Mouse (Mus musculus): ENCODE measurements around the gene Smg1. TPM values are rescaled to one million over a fixed set of nuclear protein-coding genes. Genes with fewer than 3 reads are reported as not detected.
A peak's percentile ranks its signal among the peaks of the same experiment; 100 is the strongest.

Smg1 gene
- polyA plus RNA-seq, 1 experiment from 2014 or later = 6.7 TPM

DNA sequence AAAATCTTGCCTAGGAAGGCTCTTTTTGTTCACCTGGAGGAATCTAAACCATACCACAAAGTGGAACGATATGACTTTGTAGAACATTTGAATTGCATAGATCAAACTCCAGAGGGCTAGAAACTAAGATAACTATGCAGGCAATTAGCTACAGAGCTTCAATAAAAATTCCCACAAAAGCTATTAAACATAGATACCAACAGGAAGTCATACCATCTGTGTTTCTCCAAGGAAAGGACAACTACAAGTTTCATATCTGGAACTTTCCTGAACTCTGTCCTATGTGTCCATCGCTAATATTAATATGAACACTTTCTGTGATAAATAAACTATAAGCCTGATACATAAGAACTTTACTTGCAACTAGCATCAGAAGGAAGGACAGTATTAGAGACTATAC lies 23.7 kb downstream of the Smg1 start:
- Histone ChIP-seq H3K27me3 (replicated peaks; ENCODE audit: control insufficient read depth, insufficient read depth, low read length) (no peaks in the 10 kb centered on the region), H3K36me3 (ENCODE audit: control insufficient read depth, insufficient read depth) (no peaks in the 10 kb centered on the region), H3K9ac (ENCODE audit: low read depth, low read length) (no peak overlapping the region), H3K27ac (ENCODE audit: low read depth, low read length) (no peak overlapping the region), H3K4me1 (replicated peaks; ENCODE audit: control insufficient read depth, insufficient read depth, low read length) (no peaks in the 10 kb centered on the region), H3K4me2 (replicated peaks; ENCODE audit: low read depth) (no peak overlapping the region; the same call in 1 of the 2 replicates), H3K4me3 (ENCODE audit: low read depth, low read length) (no peak overlapping the region), H3K9me3 (ENCODE audit: control insufficient read depth) (no peaks in the 10 kb centered on the region)
- peak; percentile 53; the same call in 1 of the 2 replicates for ATAC-seq
- WGBS = 46% methylated on average over 2 of the region's 2 CpGs
- peak; percentile 6; the same call in 1 of the 2 replicates for TF ChIP-seq CTCF (IDR thresholded peaks at IDR 0.05; ENCODE audit: low read depth)

DNA sequence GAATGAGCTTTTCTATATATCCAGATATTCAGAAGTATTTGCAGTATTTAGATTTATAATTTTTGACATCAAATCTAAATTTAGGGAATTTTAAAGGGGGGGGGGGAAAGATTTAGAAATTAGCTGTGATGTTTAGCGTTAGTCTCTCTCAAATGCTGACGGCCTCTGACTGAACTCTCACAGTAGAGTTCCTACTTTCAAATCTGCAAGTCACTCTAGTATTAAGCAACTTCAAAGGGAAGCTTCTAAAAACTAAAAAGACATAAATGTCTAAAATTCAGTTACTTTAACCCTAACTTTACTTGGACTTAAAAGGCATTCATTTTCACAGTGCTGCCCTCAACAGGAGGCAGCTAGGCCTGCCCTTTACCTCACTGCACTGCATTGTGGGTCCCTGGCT lies 37.1 kb downstream of the Smg1 start:
- peaks cover 47% of the 10 kb centered on the region for H3K36me3 ChIP-seq (ENCODE audit: control insufficient read depth, insufficient read depth)
- no peaks in the 10 kb centered on the region for H3K27me3 ChIP-seq (replicated peaks; ENCODE audit: control insufficient read depth, insufficient read depth, low read length)
- no peaks in the 10 kb centered on the region for H3K9me3 ChIP-seq (ENCODE audit: control insufficient read depth)
- H3K9ac ChIP-seq (ENCODE audit: low read depth, low read length) = no peak overlapping the region
- no peak overlapping the region for H3K4me3 ChIP-seq (ENCODE audit: low read depth, low read length)
- H3K27ac ChIP-seq (ENCODE audit: low read depth, low read length) = no peak overlapping the region; the same call in 1 of the 2 replicates
- TF ChIP-seq CTCF (IDR thresholded peaks at IDR 0.05; ENCODE audit: low read depth) = no peak
- H3K4me2 ChIP-seq (replicated peaks; ENCODE audit: low read depth) = no peak overlapping the region
- H3K4me1 ChIP-seq (replicated peaks; ENCODE audit: control insufficient read depth, insufficient read depth, low read length) = no peaks in the 10 kb centered on the region
- 94% methylated on average over 2 of the region's 2 CpGs for WGBS
- no peak for ATAC-seq

DNA sequence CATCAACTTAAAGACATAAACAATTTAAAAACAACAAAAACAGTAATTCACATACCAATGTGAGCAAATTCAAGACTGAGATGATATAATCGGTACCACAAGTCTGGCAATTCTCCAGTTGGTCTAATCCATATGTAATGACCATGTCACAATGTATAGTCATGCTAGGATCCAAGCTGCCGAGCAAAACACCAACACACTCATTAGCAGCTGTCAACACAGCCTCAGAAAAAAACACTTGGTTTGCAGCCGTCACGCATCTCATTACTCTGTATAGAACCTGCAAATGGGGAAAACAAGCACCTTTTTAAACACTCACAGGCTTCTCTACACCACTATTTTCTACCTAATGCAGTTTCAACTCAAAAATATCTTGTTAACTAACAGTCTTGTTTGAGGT lies 47.7 kb downstream of the Smg1 start:
- Histone ChIP-seq H3K27ac (ENCODE audit: low read depth, low read length) (no peak overlapping the region), H3K27me3 (replicated peaks; ENCODE audit: control insufficient read depth, insufficient read depth, low read length) (no peaks in the 10 kb centered on the region), H3K4me3 (ENCODE audit: low read depth, low read length) (no peak overlapping the region), H3K36me3 (ENCODE audit: control insufficient read depth, insufficient read depth) (peaks cover 57% of the 10 kb centered on the region), H3K4me2 (replicated peaks; ENCODE audit: low read depth) (no peak overlapping the region), H3K9ac (ENCODE audit: low read depth, low read length) (no peak overlapping the region), H3K9me3 (ENCODE audit: control insufficient read depth) (no peaks in the 10 kb centered on the region), H3K4me1 (replicated peaks; ENCODE audit: control insufficient read depth, insufficient read depth, low read length) (no peaks in the 10 kb centered on the region)
- TF ChIP-seq CTCF (IDR thresholded peaks at IDR 0.05; ENCODE audit: low read depth) = no peak
- WGBS = 91% methylated on average over 4 of the region's 4 CpGs
- ATAC-seq = no peak

DNA sequence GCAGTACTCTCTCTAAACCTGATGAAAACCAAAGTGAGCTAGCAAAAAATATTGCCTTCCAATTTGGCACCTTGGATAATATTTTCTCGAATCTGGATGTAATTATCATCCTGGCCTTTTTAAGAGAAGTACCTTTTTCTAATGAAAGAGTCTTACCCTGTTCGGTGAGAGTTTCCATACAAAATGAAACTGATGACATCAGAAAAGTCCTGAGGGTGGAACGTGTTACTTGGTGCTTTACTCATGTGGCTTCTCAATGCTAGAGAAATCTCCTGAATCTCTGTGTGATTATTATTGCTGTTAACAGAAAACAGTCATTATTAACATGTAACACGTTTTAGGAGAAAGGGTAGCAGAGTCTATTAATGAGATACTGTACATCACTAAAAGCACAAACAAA lies 57.6 kb downstream of the Smg1 start:
- Histone ChIP-seq H3K27me3 (replicated peaks; ENCODE audit: control insufficient read depth, insufficient read depth, low read length) (no peaks in the 10 kb centered on the region), H3K9me3 (ENCODE audit: control insufficient read depth) (no peaks in the 10 kb centered on the region), H3K4me1 (replicated peaks; ENCODE audit: control insufficient read depth, insufficient read depth, low read length) (no peaks in the 10 kb centered on the region), H3K27ac (ENCODE audit: low read depth, low read length) (no peak overlapping the region), H3K36me3 (ENCODE audit: control insufficient read depth, insufficient read depth) (peaks cover 56% of the 10 kb centered on the region), H3K9ac (ENCODE audit: low read depth, low read length) (no peak overlapping the region), H3K4me3 (ENCODE audit: low read depth, low read length) (no peak overlapping the region), H3K4me2 (replicated peaks; ENCODE audit: low read depth) (no peak overlapping the region)
- ATAC-seq = no peak
- no peak for TF ChIP-seq CTCF (IDR thresholded peaks at IDR 0.05; ENCODE audit: low read depth)
- 93% methylated on average over 4 of the region's 4 CpGs for WGBS

DNA sequence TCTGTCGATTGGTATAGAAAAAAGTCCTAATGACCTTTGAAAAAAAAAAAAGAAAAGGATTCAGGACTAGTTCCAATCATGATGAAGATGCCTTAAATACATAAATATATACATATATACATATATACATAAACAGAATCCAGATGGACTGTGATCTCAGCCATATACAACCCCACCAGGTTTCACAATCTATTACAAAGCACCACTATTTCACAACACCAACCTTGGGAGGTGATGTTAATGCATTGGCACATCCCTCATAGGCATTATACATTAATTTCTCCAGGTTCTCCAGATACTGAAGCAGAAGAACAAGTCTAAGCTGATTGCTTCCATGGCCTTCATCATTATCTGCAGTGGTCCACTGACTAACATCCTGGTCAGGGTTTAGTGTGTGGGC lies 58.9 kb downstream of the Smg1 start:
- WGBS = 81% methylated on average over 1 of the region's 1 CpGs
- ATAC-seq = no peak
- Histone ChIP-seq H3K4me1 (replicated peaks; ENCODE audit: control insufficient read depth, insufficient read depth, low read length) (no peaks in the 10 kb centered on the region), H3K4me3 (ENCODE audit: low read depth, low read length) (no peak overlapping the region), H3K9ac (ENCODE audit: low read depth, low read length) (no peak overlapping the region), H3K4me2 (replicated peaks; ENCODE audit: low read depth) (no peak overlapping the region), H3K9me3 (ENCODE audit: control insufficient read depth) (no peaks in the 10 kb centered on the region), H3K36me3 (ENCODE audit: control insufficient read depth, insufficient read depth) (peaks cover 57% of the 10 kb centered on the region), H3K27ac (ENCODE audit: low read depth, low read length) (no peak overlapping the region), H3K27me3 (replicated peaks; ENCODE audit: control insufficient read depth, insufficient read depth, low read length) (no peaks in the 10 kb centered on the region)
- no peak for TF ChIP-seq CTCF (IDR thresholded peaks at IDR 0.05; ENCODE audit: low read depth)

DNA sequence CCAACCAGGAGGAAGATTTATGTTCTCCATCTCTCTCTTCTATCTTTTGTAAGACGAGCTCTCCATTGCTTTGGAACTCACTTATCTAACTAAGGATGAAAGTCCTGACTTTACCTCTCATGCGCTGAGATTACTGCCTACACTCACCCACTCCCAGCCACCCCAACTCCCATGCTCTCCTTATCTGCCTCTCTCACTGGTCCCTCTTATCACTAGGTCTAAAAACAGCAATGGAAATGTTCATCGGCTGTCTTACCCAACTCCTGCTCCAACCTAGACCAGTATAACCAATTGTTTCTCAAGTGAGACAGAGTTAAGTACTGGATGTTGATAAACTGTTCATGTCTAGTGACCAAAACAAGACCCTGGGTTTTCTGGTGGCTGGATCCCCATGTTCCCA lies 62.3 kb downstream of the Smg1 start:
- WGBS = 58% methylated on average over 3 of the region's 3 CpGs
- TF ChIP-seq CTCF (IDR thresholded peaks at IDR 0.05; ENCODE audit: low read depth) = no peak
- Histone ChIP-seq H3K9ac (ENCODE audit: low read depth, low read length) (no peak overlapping the region), H3K4me2 (replicated peaks; ENCODE audit: low read depth) (no peak overlapping the region), H3K27me3 (replicated peaks; ENCODE audit: control insufficient read depth, insufficient read depth, low read length) (no peaks in the 10 kb centered on the region), H3K4me3 (ENCODE audit: low read depth, low read length) (no peak overlapping the region), H3K9me3 (ENCODE audit: control insufficient read depth) (no peaks in the 10 kb centered on the region), H3K4me1 (replicated peaks; ENCODE audit: control insufficient read depth, insufficient read depth, low read length) (no peaks in the 10 kb centered on the region), H3K27ac (ENCODE audit: low read depth, low read length) (no peak overlapping the region), H3K36me3 (ENCODE audit: control insufficient read depth, insufficient read depth) (peaks cover 60% of the 10 kb centered on the region)
- no peak for ATAC-seq

DNA sequence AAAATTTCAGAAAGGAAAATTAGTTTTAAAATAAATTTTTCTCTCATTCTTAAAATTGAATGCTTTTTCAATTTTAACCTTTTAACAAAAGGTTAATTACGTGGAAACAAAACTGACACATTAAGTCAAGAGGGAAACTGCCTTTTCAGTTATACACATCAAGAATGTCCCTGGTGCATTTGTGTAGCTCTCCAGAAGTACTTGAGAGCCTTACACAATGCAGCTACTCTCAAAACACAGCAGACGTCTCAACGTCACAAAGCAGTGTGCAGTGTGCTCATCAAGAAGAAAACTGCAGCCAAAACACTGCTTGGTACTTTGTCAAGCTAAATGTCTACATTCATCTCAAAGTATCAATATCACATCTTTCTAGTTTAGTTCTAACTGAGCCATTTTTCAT lies 63.7 kb downstream of the Smg1 start:
- peaks cover 49% of the 10 kb centered on the region for H3K36me3 ChIP-seq (ENCODE audit: control insufficient read depth, insufficient read depth)
- WGBS = 82% methylated on average over 3 of the region's 3 CpGs
- H3K4me2 ChIP-seq (replicated peaks; ENCODE audit: low read depth) = no peak overlapping the region
- H3K27me3 ChIP-seq (replicated peaks; ENCODE audit: control insufficient read depth, insufficient read depth, low read length) = no peaks in the 10 kb centered on the region
- H3K9ac ChIP-seq (ENCODE audit: low read depth, low read length) = no peak overlapping the region
- H3K27ac ChIP-seq (ENCODE audit: low read depth, low read length) = no peak overlapping the region
- no peak for TF ChIP-seq CTCF (IDR thresholded peaks at IDR 0.05; ENCODE audit: low read depth)
- no peak overlapping the region for H3K4me3 ChIP-seq (ENCODE audit: low read depth, low read length)
- no peaks in the 10 kb centered on the region for H3K9me3 ChIP-seq (ENCODE audit: control insufficient read depth)
- ATAC-seq = no peak
- no peaks in the 10 kb centered on the region for H3K4me1 ChIP-seq (replicated peaks; ENCODE audit: control insufficient read depth, insufficient read depth, low read length)

Data from intestine, postnatal 0 days (tissue).